In genomic region chr11:44554339-44554738, GRCm38 (mm10) we compare ENCODE assay signal across 18 mouse cellular contexts. TPM values are rescaled to one million over a fixed set of nuclear protein-coding genes. Genes with fewer than 3 reads are reported as not detected.
A peak's percentile ranks its signal among the peaks of the same experiment; 100 is the strongest.
DNase-seq lines count a peak whose midpoint lies in the region; ATAC-seq and TF ChIP-seq lines count a peak whose summit lies in the region.
"Had no signal": no experiment of that assay in that cellular context is flagged by ENCODE, and none has a peak within 500 bp of the region (broad histone marks: within the 10 kb centered on the region; RNA-seq: fewer than 3 reads in every experiment).

No protein-coding gene starts in this region.

- H3K4me3 ChIP-seq in hindbrain, embryonic 16.5 days (ENCODE audit: low read length) = no peak overlapping the region
- no peak overlapping the region for H3K4me3 ChIP-seq in hindbrain, embryonic 12.5 days
- H3K4me3 ChIP-seq in midbrain, embryonic 14.5 days (replicated peaks; ENCODE audit: low read depth, low read length) = no peak overlapping the region
- no peak overlapping the region for H3K4me3 ChIP-seq in midbrain, embryonic 11.5 days (ENCODE audit: low read depth, low read length)
- no peak overlapping the region for H3K4me3 ChIP-seq in neural tube, embryonic 15.5 days (replicated peaks)
- H3K4me3 ChIP-seq: embryonic facial prominence, embryonic 13.5 days; megakaryocyte, embryonic 14.5 days; myocyte had no signal

- no peaks in the 10 kb centered on the region for H3K27me3 ChIP-seq in hindbrain, embryonic 16.5 days (replicated peaks; ENCODE audit: control insufficient read depth, insufficient read depth, low read length)
- H3K27me3 ChIP-seq in hindbrain, embryonic 12.5 days = no peaks in the 10 kb centered on the region
- H3K27me3 ChIP-seq in midbrain, embryonic 14.5 days (ENCODE audit: control insufficient read depth, insufficient read depth, low read length) = no peaks in the 10 kb centered on the region
- H3K27me3 ChIP-seq in midbrain, embryonic 11.5 days (ENCODE audit: control insufficient read depth, insufficient read depth, low read length) = no peaks in the 10 kb centered on the region
- H3K27me3 ChIP-seq in neural tube, embryonic 15.5 days (replicated peaks) = no peaks in the 10 kb centered on the region
- H3K27me3 ChIP-seq: embryonic facial prominence, embryonic 13.5 days; megakaryocyte, embryonic 14.5 days had no signal

- no peaks in the 10 kb centered on the region for H3K4me1 ChIP-seq in hindbrain, embryonic 16.5 days (ENCODE audit: control insufficient read depth, insufficient read depth, low read depth, low read length)
- no peaks in the 10 kb centered on the region for H3K4me1 ChIP-seq in hindbrain, embryonic 12.5 days
- no peaks in the 10 kb centered on the region for H3K4me1 ChIP-seq in midbrain, embryonic 14.5 days (ENCODE audit: control insufficient read depth, insufficient read depth, low read length)
- H3K4me1 ChIP-seq in midbrain, embryonic 11.5 days (ENCODE audit: control insufficient read depth, insufficient read depth, low read length) = no peaks in the 10 kb centered on the region
- H3K4me1 ChIP-seq in neural tube, embryonic 15.5 days = peaks cover 5% of the 10 kb centered on the region; the same call in 1 of the 2 replicates
- H3K4me1 ChIP-seq: embryonic facial prominence, embryonic 13.5 days; megakaryocyte, embryonic 14.5 days had no signal

- no peaks in the 10 kb centered on the region for H3K9me3 ChIP-seq in hindbrain, embryonic 16.5 days (ENCODE audit: control insufficient read depth, low read length)
- no peaks in the 10 kb centered on the region for H3K9me3 ChIP-seq in hindbrain, embryonic 12.5 days (replicated peaks)
- no peaks in the 10 kb centered on the region for H3K9me3 ChIP-seq in midbrain, embryonic 14.5 days (ENCODE audit: control insufficient read depth, low read length)
- H3K9me3 ChIP-seq in midbrain, embryonic 11.5 days (ENCODE audit: control insufficient read depth, low read length) = no peaks in the 10 kb centered on the region
- H3K9me3 ChIP-seq in neural tube, embryonic 15.5 days (replicated peaks) = no peaks in the 10 kb centered on the region
- H3K9me3 ChIP-seq: embryonic facial prominence, embryonic 13.5 days had no signal

- 79% methylated on average over 4 of the region's 4 CpGs for WGBS in hindbrain, embryonic 16.5 days
- WGBS in hindbrain, embryonic 12.5 days = 84% methylated on average over 4 of the region's 4 CpGs
- 87% methylated on average over 4 of the region's 4 CpGs for WGBS in midbrain, embryonic 14.5 days
- WGBS in midbrain, embryonic 11.5 days = 91% methylated on average over 4 of the region's 4 CpGs
- 74% methylated on average over 4 of the region's 4 CpGs for WGBS in neural tube, embryonic 15.5 days

- no peak overlapping the region for H3K27ac ChIP-seq in hindbrain, embryonic 16.5 days (ENCODE audit: low read depth, low read length)
- no peak overlapping the region for H3K27ac ChIP-seq in hindbrain, embryonic 12.5 days
- no peak overlapping the region for H3K27ac ChIP-seq in midbrain, embryonic 14.5 days (replicated peaks; ENCODE audit: low read depth, low read length)
- no peak overlapping the region for H3K27ac ChIP-seq in midbrain, embryonic 11.5 days (ENCODE audit: low read depth, low read length)
- H3K27ac ChIP-seq in neural tube, embryonic 15.5 days (replicated peaks) = no peak overlapping the region
- H3K27ac ChIP-seq: embryonic facial prominence, embryonic 13.5 days had no signal

- 0 out of 2 replicates have a peak, but pooled peaks have one; percentile 41 for ATAC-seq in hindbrain, embryonic 16.5 days
- ATAC-seq in hindbrain, embryonic 12.5 days (ENCODE audit: low FRiP score) = no peak
- ATAC-seq in midbrain, embryonic 14.5 days (ENCODE audit: low FRiP score, low TSS enrichment) = no peak
- ATAC-seq in midbrain, embryonic 11.5 days (ENCODE audit: low FRiP score) = no peak
- peak; percentile 75; the same call in 1 of the 2 replicates for ATAC-seq in neural tube, embryonic 15.5 days (ENCODE audit: low FRiP score)
- ATAC-seq: intestine, embryonic 16.5 days had no signal

- H3K4me2 ChIP-seq in hindbrain, embryonic 16.5 days (ENCODE audit: low read length) = no peak overlapping the region
- H3K4me2 ChIP-seq in hindbrain, embryonic 12.5 days (replicated peaks) = no peak overlapping the region
- H3K4me2 ChIP-seq in midbrain, embryonic 14.5 days (ENCODE audit: low read length) = no peak overlapping the region
- no peak overlapping the region for H3K4me2 ChIP-seq in midbrain, embryonic 11.5 days
- no peak overlapping the region for H3K4me2 ChIP-seq in neural tube, embryonic 15.5 days
- H3K4me2 ChIP-seq: embryonic facial prominence, embryonic 13.5 days; liver, embryonic 11.5 days had no signal

- no peak for TF ChIP-seq CTCF in brain, embryonic 14.5 days (IDR thresholded peaks at IDR 0.05; ENCODE audit: borderline replicate concordance, extremely low read depth, insufficient read depth, insufficient read length)

- H3K36me3 ChIP-seq in hindbrain, embryonic 16.5 days (ENCODE audit: control insufficient read depth, insufficient read depth, low read length) = peaks cover 39% of the 10 kb centered on the region
- peaks cover 72% of the 10 kb centered on the region for H3K36me3 ChIP-seq in hindbrain, embryonic 12.5 days
- peaks cover 65% of the 10 kb centered on the region for H3K36me3 ChIP-seq in midbrain, embryonic 14.5 days (ENCODE audit: control insufficient read depth, insufficient read depth, low read length)
- peaks cover 20% of the 10 kb centered on the region for H3K36me3 ChIP-seq in midbrain, embryonic 11.5 days (ENCODE audit: control insufficient read depth, insufficient read depth, low read length)
- peaks cover 59% of the 10 kb centered on the region for H3K36me3 ChIP-seq in neural tube, embryonic 15.5 days

- no peak for TF ChIP-seq POLR2A in brain, embryonic 14.5 days (IDR thresholded peaks at IDR 0.05; ENCODE audit: borderline replicate concordance, extremely low read depth, insufficient read depth, insufficient read length, poor library complexity, severe bottlenecking)

- H3K9ac ChIP-seq in hindbrain, embryonic 16.5 days (ENCODE audit: low read depth, low read length) = no peak overlapping the region
- no peak overlapping the region for H3K9ac ChIP-seq in hindbrain, embryonic 12.5 days
- no peak overlapping the region for H3K9ac ChIP-seq in midbrain, embryonic 14.5 days (replicated peaks; ENCODE audit: low read length)
- H3K9ac ChIP-seq in midbrain, embryonic 11.5 days (ENCODE audit: low read length) = no peak overlapping the region
- no peak overlapping the region for H3K9ac ChIP-seq in neural tube, embryonic 15.5 days (replicated peaks)
- H3K9ac ChIP-seq: embryonic facial prominence, embryonic 13.5 days had no signal

- DNase-seq in midbrain, embryonic 14.5 days = peak; percentile 49
- DNase-seq in midbrain, embryonic 11.5 days (ENCODE audit: low spot score, missing footprints) = no peak
- DNase-seq in brain, embryonic 14.5 days (ENCODE audit: low read depth) = peak; percentile 43
- no peak for DNase-seq in frontal cortex, adult 2 months (ENCODE audit: extremely low spot score in 1 of 2, low spot score in 1 of 2)
- DNase-seq: adrenal gland, postnatal 10 days; cerebellum, postnatal 10 days; gastrocnemius, postnatal 36 days; lung, adult 2 months; retina, postnatal 1 day; right cerebral cortex, postnatal 4 days had no signal

RNA-seq across cellular contexts. Expression of gene Rnf145, which starts 35.6 kb away (rescaled TPM):
- polyA plus RNA-seq in hindbrain, embryonic 16.5 days (2015; fragmentation: Nextera tagmentation; extraction: Ambion mirVana) = 96.2 and 102 TPM in 2 replicates
- polyA plus RNA-seq in hindbrain, embryonic 12.5 days (2016; fragmentation: Nextera tagmentation; extraction: Ambion mirVana) = 131 and 140 TPM in 2 replicates
- polyA plus RNA-seq in midbrain, embryonic 14.5 days (2014; fragmentation: Nextera tagmentation; extraction: Ambion mirVana) = 127 and 134 TPM in 2 replicates
- polyA plus RNA-seq in midbrain, embryonic 11.5 days (2014; fragmentation: Nextera tagmentation; extraction: Ambion mirVana) = 150 and 154 TPM in 2 replicates
- polyA plus RNA-seq in brain, embryonic 14.5 days (2012; rRNA removed) = 179 and 193 TPM in 2 replicates
- polyA plus RNA-seq in neural tube, embryonic 15.5 days (2015; fragmentation: Nextera tagmentation; extraction: Ambion mirVana) = 99.5 and 112 TPM in 2 replicates
- 83.9 and 88.6 TPM in 2 replicates for polyA plus RNA-seq in frontal cortex, adult 2 months (2012; rRNA removed)

Comparison
In these comparisons a context has a peak if more than half of its experiments do, and no peak if none do; other contexts are left out.
1. ATAC-seq: peak in hindbrain, embryonic 16.5 days (single experiment) and neural tube, embryonic 15.5 days (single experiment); none in hindbrain, embryonic 12.5 days (single experiment), midbrain, embryonic 14.5 days (single experiment) and midbrain, embryonic 11.5 days (single experiment).
2. DNase-seq: peak in midbrain, embryonic 14.5 days (single experiment) and brain, embryonic 14.5 days (single experiment); none in midbrain, embryonic 11.5 days (single experiment) and frontal cortex, adult 2 months (0 of 2).